Mouse (Mus musculus): ENCODE measurements around the gene Soga1. TPM values are rescaled to one million over a fixed set of nuclear protein-coding genes. Genes with fewer than 3 reads are reported as not detected.

The Soga1 gene
- polyA plus RNA-seq (2015; fragmentation: Illumina TruSeq; extraction: RNeasy Lipid Tissue Mini Kit (QIAGEN cat#74804); ENCODE audit: insufficient read depth, low replicate concordance), result 2.1 TPM

GRCm38 (mm10) chr2:157078793-157079700 lies at the start of gene Soga1:
Gene Soga1 (minus strand): TSS chr2:157079254.

GRCm38 (mm10) chr2:157086796-157087195 lies 7.7 kb upstream of the Soga1 start, which contains the start of gene Tldc2:
Gene Tldc2 (plus strand): TSS chr2:157087055.

GRCm38 (mm10) chr2:157006511-157007233 lies 72.4 kb downstream of the Soga1 start, which contains the start of gene Dsn1:
Gene Dsn1 (minus strand): TSS chr2:157007154.

GRCm38 (mm10) chr2:156991470-156992319 lies 87.4 kb downstream of the Soga1 start, which contains the start of gene Ndrg3:
Gene Ndrg3 (minus strand): TSS chr2:156992056.

Other genes with a start within 250 kb of the Soga1 start
- gene Tgif2, start 239.2 kb downstream of the Soga1 start, polyA plus RNA-seq (2015; fragmentation: Illumina TruSeq; extraction: RNeasy Lipid Tissue Mini Kit (QIAGEN cat#74804); ENCODE audit: insufficient read depth, low replicate concordance), result 7.0 TPM
- gene 4930518I15Rik, start 221.3 kb downstream of the Soga1 start, polyA plus RNA-seq (2015; fragmentation: Illumina TruSeq; extraction: RNeasy Lipid Tissue Mini Kit (QIAGEN cat#74804); ENCODE audit: insufficient read depth, low replicate concordance), result 11.3 TPM
- 115 TPM for gene Rab5if, start 216.1 kb downstream of the Soga1 start, polyA plus RNA-seq (2015; fragmentation: Illumina TruSeq; extraction: RNeasy Lipid Tissue Mini Kit (QIAGEN cat#74804); ENCODE audit: insufficient read depth, low replicate concordance)
- 8.5 TPM for gene Sla2, start 192.1 kb downstream of the Soga1 start, polyA plus RNA-seq (2015; fragmentation: Illumina TruSeq; extraction: RNeasy Lipid Tissue Mini Kit (QIAGEN cat#74804); ENCODE audit: insufficient read depth, low replicate concordance)
- 71.8 TPM for gene Ndrg3, start 87.2 kb downstream of the Soga1 start, polyA plus RNA-seq (2015; fragmentation: Illumina TruSeq; extraction: RNeasy Lipid Tissue Mini Kit (QIAGEN cat#74804); ENCODE audit: insufficient read depth, low replicate concordance)
- gene Dsn1, start 72.1 kb downstream of the Soga1 start, polyA plus RNA-seq (2015; fragmentation: Illumina TruSeq; extraction: RNeasy Lipid Tissue Mini Kit (QIAGEN cat#74804); ENCODE audit: insufficient read depth, low replicate concordance), result 21.5 TPM
- gene Tldc2, start 7.8 kb upstream of the Soga1 start, polyA plus RNA-seq (2015; fragmentation: Illumina TruSeq; extraction: RNeasy Lipid Tissue Mini Kit (QIAGEN cat#74804); ENCODE audit: insufficient read depth, low replicate concordance), result not detected
- gene Samhd1, start 56.0 kb upstream of the Soga1 start, polyA plus RNA-seq (2015; fragmentation: Illumina TruSeq; extraction: RNeasy Lipid Tissue Mini Kit (QIAGEN cat#74804); ENCODE audit: insufficient read depth, low replicate concordance), result 718 TPM
- 31.9 TPM for gene Rbl1, start 125.3 kb upstream of the Soga1 start, polyA plus RNA-seq (2015; fragmentation: Illumina TruSeq; extraction: RNeasy Lipid Tissue Mini Kit (QIAGEN cat#74804); ENCODE audit: insufficient read depth, low replicate concordance)
- 125 TPM for gene Rpn2, start 199.8 kb upstream of the Soga1 start, polyA plus RNA-seq (2015; fragmentation: Illumina TruSeq; extraction: RNeasy Lipid Tissue Mini Kit (QIAGEN cat#74804); ENCODE audit: insufficient read depth, low replicate concordance)
- 0.23 TPM for gene Mroh8, start 200.3 kb upstream of the Soga1 start, polyA plus RNA-seq (2015; fragmentation: Illumina TruSeq; extraction: RNeasy Lipid Tissue Mini Kit (QIAGEN cat#74804); ENCODE audit: insufficient read depth, low replicate concordance)